Mouse (Mus musculus): ENCODE results near the gene Slc9c1.

- TF ChIP-seq CTCF (IDR thresholded peaks at IDR 0.05; ENCODE audit: insufficient read depth, low read depth, low read length) (no peak), POLR2A (IDR thresholded peaks at IDR 0.05; ENCODE audit: insufficient read depth, low read depth, low read length) (no peak)
Measured at GRCm38 (mm10) chr16:45547982-45548381, 12.9 kb downstream of the Slc9c1 start.

All from olfactory bulb, adult 2 months (tissue).